ENCODE assay signal across 13 mouse cellular contexts in the genomic region with DNA sequence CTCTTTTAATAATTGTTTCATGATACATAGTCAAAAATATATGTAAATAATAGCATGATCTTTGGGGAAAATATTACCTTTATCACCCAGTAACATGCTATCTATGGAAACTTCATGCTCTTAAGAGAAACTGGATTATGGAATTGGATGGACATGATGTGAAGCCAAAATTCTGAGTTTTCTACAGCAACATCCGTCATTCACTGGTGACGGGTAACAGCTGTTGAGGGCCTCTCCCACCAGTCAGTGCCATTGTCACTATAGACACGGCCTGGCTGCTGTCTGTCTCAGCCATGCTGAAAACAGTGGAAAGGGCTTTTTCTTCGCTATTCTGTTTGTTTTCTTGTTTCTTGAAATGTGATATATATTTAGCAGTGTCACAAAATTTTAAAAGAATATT.
"Had no signal": no experiment of that assay in that cellular context is flagged by ENCODE, and none has a peak within 500 bp of the region (broad histone marks: within the 10 kb centered on the region; RNA-seq: fewer than 3 reads in every experiment).

No protein-coding gene starts in this region.

- H3K27me3 ChIP-seq: hindbrain, embryonic 15.5 days; limb, embryonic 12.5 days; lung, embryonic 15.5 days; midbrain, embryonic 13.5 days; neural tube, embryonic 12.5 days had no signal

- H3K4me2 ChIP-seq: hindbrain, embryonic 15.5 days; limb, embryonic 12.5 days; lung, embryonic 15.5 days; midbrain, embryonic 13.5 days; neural tube, embryonic 12.5 days had no signal

- DNase-seq: kidney, postnatal 25 days; liver; thymus, postnatal 4 days had no signal

- H3K4me3 ChIP-seq: hindbrain, embryonic 15.5 days; left cerebral cortex, adult 2 months; limb, embryonic 12.5 days; lung, embryonic 15.5 days; megakaryocyte, embryonic 14.5 days; midbrain, embryonic 13.5 days; neural tube, embryonic 12.5 days had no signal

- H3K27ac ChIP-seq: hindbrain, embryonic 15.5 days; left cerebral cortex, adult 2 months; limb, embryonic 12.5 days; liver, embryonic 14.5 days; lung, embryonic 15.5 days; midbrain, embryonic 13.5 days; neural tube, embryonic 12.5 days; stomach, postnatal 0 days had no signal

- H3K9ac ChIP-seq: hindbrain, embryonic 15.5 days; limb, embryonic 12.5 days; liver, embryonic 14.5 days; lung, embryonic 15.5 days; midbrain, embryonic 13.5 days; neural tube, embryonic 12.5 days had no signal

- ATAC-seq: intestine, embryonic 16.5 days; midbrain, embryonic 13.5 days had no signal

- H3K9me3 ChIP-seq: hindbrain, embryonic 15.5 days; limb, embryonic 12.5 days; lung, embryonic 15.5 days; megakaryocyte, embryonic 14.5 days; midbrain, embryonic 13.5 days; neural tube, embryonic 12.5 days had no signal

- H3K4me1 ChIP-seq: lung, embryonic 15.5 days had no signal
